Mouse (Mus musculus) layer of hippocampus, adult 2 months (tissue): Measurements from ENCODE around the gene Dph3. TPM values are rescaled to one million over a fixed set of nuclear protein-coding genes. Genes with fewer than 3 reads are reported as not detected.
"Not testable (repeated sequence)": the region's sequence is repeated elsewhere in the genome, so short reads cannot be mapped to it uniquely, and the experiment has no call there.

Experiments used
- DNase-seq, 2 experiments: peaks; one replicate each; pipeline ENCODE4 v3.0.0; 2022; ENCODE audit warnings: low spot score in 2 of 2
- H3K27ac ChIP-seq: fragments of 200-600 bp; 2 replicates; pipeline ENCODE4 v1.8.1; 2022
- H3K4me3 ChIP-seq: fragments of 200-600 bp; 2 replicates; pipeline ENCODE4 v1.8.1; 2022; ENCODE audit warnings: mild to moderate bottlenecking
- CTCF ChIP-seq: fragments of 200-600 bp; conservative IDR thresholded peaks from 2 replicates; pipeline ENCODE4 v1.8.1; 2022; ENCODE audit warnings: antibody characterized with exemption, mild to moderate bottlenecking, moderate library complexity
- long read RNA-seq, 2 experiments: library from polyadenylated mRNA; stranded (forward); transcript quantifications; one replicate each; pipeline ENCODE4 v2.0.0; 2021; ENCODE audit warnings: borderline mapping rate in 2 of 2
- total RNA-seq, 2 experiments: library from RNA; stranded (reverse); gene quantifications; 2 replicates each; pipeline ENCODE4 v1.2.3; 2021

Dph3 gene
- total RNA-seq = 10 to 100 TPM; 31.8 to 35.9 TPM
- long read RNA-seq, experiment 1, transcript Dph3-205 (2 exons, 809 nt) = minor isoform, 7 of 27 reads
- long read RNA-seq, experiment 1, transcript Dph3-202 (3 exons, 2,953 nt) = major isoform, 16 of 27 reads
- long read RNA-seq, experiment 1, partial matches to known transcripts = 1 of 27 reads
- long read RNA-seq, experiment 1, other reads (novel, unspliced or antisense) = 2 of 27 reads
- long read RNA-seq, experiment 2, transcript Dph3-205 (2 exons, 809 nt) = minor isoform, 14 of 46 reads
- long read RNA-seq, experiment 2, transcript Dph3-202 (3 exons, 2,953 nt) = major isoform, 26 of 46 reads
- long read RNA-seq, experiment 2, partial matches to known transcripts = 0 of 46 reads
- long read RNA-seq, experiment 2, other reads (novel, unspliced or antisense) = 3 of 46 reads

DNA sequence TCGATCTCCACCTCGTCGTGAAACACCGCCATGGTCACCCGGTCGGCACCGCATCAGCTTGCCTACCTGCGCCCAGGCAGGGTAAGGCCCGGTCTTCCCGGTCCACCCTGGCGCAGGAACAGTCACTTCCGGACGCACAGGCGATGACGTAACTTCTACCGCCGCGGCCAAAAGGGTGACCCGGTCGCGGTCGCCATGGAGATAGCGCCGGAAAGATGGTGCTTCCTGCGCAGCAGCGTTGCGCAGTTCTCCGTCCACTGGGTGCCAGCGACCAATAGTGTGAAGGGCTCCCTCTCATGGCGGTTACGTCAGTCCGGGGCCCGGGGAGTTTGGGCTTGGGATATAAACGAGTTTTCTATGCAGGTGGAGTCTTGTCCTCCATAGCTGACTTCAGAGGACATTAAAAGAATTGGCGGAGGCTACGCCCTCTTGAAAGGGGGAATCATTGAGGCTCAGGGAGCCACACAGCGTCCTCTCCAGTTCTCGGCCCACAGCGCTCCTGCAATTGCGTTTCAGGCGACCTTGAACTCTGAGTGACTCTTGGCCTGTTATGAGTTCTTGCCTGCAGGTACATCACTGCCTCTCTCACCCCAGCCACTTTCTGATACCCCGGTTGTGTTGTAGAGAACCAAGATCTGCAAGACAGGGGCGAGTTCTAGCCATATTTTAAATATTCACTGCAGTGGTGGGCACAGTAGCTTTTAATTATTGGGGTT is at the start of gene Dph3:
TSS of gene Dph3 (minus strand) at position 244 of the 716 bp plus-strand sequence.
- DNase-seq = peak; percentile 99
- Histone ChIP-seq H3K4me3 (peak within 1 kb of the TSS; percentile 71), H3K27ac (peak within 1 kb of the TSS; percentile 98)
- TF ChIP-seq CTCF = peak; percentile 72

DNA sequence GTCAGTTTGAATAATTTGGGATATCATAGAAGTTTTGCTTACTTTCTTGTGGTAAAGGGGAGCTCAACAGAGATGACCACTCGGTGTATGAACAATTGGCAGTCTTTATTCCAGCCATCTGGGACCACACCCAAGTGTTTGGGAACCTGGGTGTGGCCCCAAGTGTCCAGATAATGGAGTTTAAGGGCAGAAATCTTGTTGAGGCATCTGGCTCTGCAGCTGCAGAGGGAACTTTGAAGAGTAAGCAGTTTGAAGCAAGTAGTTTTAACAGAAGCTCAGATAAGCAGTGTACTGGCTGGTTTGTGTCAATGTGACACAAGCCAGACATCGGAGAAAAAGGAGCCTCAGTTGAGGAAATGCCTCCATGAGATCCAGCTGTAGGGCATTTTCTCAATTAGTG is 48.8 kb upstream of the Dph3 start:
- DNase-seq = no peak
- TF ChIP-seq CTCF = no peak
- Histone ChIP-seq H3K27ac (no peak overlapping the region), H3K4me3 (no peak overlapping the region)

DNA sequence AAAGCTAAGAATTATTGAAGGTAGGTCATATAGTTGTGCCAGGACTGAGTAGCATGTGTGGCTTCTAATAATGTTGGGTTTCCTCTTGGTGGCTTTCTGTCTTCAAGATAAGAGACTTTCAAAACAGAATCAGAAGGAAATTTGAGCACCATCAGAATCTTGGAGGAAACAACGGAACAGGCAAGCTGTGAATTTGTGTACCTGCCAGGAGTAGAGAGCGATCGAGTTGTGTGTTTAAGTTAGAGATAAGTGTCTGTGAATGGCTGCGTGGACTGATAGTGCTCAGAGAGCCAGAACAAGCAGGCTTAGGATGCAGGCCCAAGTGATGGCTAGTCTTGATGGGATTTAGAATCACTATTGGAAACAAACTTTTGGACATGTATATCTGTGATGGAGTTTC is 46.3 kb upstream of the Dph3 start:
- H3K4me3 ChIP-seq = no peak overlapping the region
- no peak overlapping the region for H3K27ac ChIP-seq
- TF ChIP-seq CTCF = no peak
- DNase-seq = no peak

DNA sequence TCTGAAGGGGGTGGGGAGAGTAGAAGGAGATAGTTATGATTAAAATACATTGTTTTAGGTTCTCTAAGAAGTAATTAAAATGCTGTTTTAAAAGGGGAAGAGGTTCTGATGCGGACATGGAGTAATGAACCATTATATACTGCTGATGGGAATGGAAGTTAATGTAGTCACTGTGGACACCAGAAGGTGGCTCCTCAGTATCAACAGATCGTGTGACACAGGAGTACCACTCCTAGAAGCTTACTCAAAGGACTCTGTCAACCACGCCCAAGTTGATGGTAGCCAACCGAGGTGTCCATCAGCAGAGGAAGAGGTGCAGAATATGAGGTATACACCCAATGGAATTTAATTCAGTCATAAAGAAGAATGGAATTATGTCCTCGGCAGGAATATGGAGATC is 42.9 kb upstream of the Dph3 start:
- H3K27ac ChIP-seq = no peak overlapping the region
- no peak for TF ChIP-seq CTCF
- no peak overlapping the region for H3K4me3 ChIP-seq
- DNase-seq = no peak

DNA sequence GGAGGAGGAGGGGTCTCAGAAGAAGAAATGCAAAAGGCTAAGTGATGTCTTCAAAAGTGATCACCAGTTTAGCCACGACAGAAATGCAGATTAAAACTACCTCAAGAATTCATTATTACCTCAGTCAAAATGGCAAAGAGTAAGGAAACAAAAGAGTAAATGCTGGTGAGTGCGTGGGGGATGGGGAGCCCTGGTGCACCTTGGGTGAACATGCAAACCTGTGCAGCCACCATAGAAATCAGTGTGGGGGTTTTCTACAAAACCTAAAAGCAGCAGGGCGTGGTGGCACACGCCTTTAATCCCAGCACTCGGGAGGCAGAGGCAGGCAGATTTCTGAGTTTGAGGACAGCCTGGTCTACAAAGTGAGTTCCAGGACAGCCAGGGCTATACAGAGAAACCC is 39.7 kb upstream of the Dph3 start:
- not testable (repeated sequence) for DNase-seq, H3K27ac ChIP-seq, H3K4me3 ChIP-seq

DNA sequence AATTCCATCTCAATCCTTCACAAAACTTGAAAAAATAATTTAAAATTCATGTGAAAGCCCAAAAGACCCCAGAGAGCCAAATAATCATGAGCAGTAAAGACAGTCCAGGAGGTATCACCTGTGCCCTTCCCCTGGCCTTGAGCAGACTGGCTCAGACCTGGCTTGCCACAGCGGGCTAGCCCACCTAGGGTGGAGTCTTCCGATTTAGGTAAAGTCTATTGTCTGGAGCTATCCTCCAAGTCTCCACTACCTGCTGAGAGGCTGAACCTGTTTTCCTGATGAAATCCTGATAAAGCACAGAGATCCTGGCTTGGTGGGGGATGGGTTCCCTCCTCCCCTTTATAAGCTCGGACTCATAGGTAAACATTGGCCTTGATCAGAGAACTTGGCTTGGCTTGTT is 38.7 kb upstream of the Dph3 start:
- Histone ChIP-seq H3K27ac (no peak overlapping the region), H3K4me3 (no peak overlapping the region)
- no peak for DNase-seq
- no peak for TF ChIP-seq CTCF

DNA sequence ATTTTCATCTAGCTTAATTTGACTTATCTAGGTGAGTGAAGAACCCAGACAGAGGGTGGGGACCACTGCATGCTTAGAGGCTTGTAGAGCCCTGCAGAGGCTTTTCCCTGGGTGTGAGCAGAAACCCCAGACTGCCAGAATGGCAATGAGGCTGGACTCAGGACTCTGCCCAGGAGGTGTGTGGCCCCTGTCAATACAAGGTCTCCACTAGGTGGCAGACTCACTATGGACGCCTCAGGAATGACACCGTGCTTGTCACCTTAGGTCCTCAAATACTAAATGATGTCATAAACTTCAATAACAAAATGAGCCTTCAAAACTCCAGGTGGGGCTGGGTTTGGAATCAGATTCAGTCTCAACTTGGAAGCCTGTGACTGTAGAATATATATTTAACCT is 36.4 kb upstream of the Dph3 start:
- peak; percentile 72 for TF ChIP-seq CTCF
- H3K27ac ChIP-seq = no peak overlapping the region
- H3K4me3 ChIP-seq = no peak overlapping the region
- no peak for DNase-seq

DNA sequence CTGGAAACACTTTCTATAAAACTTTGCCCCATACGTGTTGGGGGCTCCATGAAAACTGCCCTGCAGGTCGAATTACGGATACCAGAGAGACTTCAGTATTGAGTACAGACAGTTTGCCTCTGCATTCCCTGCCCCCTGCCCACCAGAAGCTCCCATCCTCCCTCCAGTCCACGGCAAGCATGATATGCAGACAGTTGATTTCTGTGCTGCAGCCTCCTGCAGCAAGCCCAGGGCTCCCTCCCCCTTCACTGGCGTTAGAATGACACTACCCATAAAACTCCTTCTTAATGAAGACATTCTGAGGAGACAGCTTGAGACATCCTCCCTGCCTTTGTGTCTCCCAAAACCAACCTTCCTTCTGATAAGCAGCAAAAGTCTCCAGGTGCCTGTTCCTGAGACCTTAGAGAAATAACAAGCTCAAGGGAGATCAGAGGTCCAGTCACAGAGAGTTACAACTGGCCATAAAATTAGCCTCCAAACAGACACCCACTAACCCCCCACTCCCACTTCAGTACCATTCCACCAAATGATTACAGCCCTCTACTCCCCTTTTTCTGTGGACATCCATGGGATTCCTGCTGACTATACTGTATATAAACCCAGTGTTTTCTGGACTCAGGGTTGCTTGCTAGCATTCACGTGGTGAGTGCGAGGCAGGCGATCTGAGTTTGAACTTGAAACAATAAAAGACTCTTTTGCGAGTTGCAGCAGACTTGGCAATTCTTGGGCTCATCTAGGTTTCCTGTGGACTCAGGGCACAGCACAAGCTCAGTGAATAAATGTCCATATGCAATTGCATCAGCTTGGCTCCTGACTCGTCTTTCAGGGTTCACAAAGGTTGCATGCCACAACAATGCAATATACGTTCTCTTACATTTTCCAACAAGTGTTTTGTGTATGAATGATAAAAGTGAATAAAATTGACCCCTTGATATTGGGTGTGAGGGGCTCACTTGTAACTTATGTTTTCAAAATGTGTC is 35.7 kb upstream of the Dph3 start:
- TF ChIP-seq CTCF = no peak
- DNase-seq = no peak
- H3K4me3 ChIP-seq = no peak overlapping the region
- H3K27ac ChIP-seq = no peak overlapping the region

DNA sequence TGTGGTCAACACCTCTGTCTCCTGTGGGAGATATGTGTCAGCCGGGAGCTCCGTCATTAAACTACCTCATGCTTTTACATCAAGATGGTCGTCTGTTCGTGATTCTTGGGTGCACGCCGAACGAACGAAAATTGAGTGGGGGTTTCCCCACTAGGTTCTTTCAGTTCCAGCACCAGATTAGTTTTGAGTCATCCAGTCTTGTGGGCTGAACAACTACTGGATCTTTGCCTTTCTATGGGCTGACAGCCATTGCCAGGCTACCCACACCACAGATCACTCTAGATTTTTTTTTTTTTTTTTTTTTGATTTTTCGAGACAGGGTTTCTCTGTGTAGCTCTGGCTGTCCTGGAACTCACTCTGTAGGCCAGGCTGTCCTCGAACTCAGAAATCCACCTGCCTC is 26.6 kb upstream of the Dph3 start:
- DNase-seq, H3K27ac ChIP-seq, H3K4me3 ChIP-seq: not testable (repeated sequence)

DNA sequence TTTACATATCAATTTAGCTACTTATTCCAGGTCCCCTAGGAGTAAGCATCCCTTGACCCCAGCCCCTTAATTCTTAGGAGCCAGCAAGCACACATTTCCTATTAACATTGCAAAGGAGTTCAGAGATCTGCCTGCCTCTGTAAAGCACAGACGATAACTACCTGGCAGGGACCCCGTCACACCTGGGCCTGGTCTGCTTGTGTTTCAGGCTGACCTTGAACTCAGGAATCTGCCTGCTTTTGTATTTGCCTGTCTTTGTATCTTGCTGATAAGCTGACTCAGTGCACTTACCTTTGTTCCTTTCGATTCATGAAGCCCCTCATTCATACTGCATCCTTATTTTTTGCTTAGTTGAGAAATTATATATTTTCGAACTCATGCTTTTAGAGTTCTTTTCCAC is 21.4 kb upstream of the Dph3 start:
- DNase-seq = no peak
- no peak overlapping the region for H3K27ac ChIP-seq
- no peak for TF ChIP-seq CTCF
- no peak overlapping the region for H3K4me3 ChIP-seq

DNA sequence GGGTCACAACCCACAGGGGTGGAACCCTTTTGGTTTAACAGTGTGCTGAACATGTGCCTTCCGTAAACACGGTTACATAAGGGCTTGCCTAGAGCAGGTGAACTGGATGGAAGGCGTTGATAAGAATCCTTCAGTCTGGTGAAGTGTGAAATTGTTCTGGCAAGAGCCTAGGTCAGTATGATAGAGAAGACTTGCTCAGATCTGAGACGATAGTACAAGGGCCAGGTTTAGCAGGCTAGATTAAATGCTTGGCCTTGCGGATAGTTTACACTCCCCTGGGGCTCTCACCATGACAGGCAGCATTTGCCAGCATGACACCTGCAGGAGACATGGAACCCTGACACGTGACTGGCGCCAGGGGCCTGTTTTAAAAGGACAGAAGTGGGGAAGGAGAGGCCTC is 20.1 kb upstream of the Dph3 start:
- TF ChIP-seq CTCF = no peak
- no peak for DNase-seq
- no peak overlapping the region for H3K4me3 ChIP-seq
- no peak overlapping the region for H3K27ac ChIP-seq

DNA sequence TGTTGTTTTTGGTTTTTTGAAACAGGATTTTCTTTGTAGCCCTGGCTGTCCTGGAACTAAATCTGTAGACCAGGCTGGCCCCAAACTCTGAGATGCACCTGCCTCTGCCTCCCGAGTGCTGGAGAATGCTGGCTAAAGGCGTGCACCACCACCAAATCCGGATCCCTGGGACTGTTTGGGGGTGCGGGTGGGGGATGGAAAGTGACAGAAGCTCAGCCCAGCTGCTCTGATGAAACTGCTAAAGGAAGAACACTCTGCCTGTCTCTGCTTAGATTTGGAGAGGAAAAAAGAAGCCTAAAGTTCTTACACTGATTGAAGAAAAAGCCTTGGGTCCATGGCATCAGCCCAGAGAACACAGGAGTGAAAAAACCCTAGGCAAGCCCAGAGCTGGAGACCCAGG is 18.0 kb upstream of the Dph3 start:
- TF ChIP-seq CTCF = no peak
- peak; percentile 58 to 60 for DNase-seq
- Histone ChIP-seq H3K27ac (peak overlapping the region; percentile 79; the same call in 1 of the 2 replicates), H3K4me3 (no peak overlapping the region)

DNA sequence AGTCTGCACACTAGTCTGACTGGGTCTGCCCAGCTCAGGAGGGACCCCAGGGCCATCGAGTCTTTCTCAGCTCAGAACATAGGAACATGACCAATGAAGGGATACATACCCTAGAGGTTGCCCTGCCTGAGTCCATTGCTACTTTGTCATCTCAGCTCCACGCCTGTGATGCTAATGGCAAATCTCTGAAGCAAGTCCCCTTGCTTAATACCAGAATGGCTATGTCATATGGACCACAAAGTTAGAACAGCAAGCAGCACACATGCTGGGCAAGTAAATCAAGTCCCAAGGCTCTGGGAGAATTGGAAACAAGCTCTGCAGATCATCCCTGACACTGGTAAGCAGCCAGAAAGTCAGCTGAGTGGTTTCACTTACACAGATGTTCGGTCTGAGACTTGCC is 13.4 kb upstream of the Dph3 start:
- DNase-seq = no peak
- Histone ChIP-seq H3K4me3 (no peak overlapping the region), H3K27ac (no peak overlapping the region)
- no peak for TF ChIP-seq CTCF
